Mouse (Mus musculus) lung, adult 2 months (tissue): ENCODE results near the gene Kbtbd12. TPM values are rescaled to one million over a fixed set of nuclear protein-coding genes. Genes with fewer than 3 reads are reported as not detected.
A peak's percentile ranks its signal among the peaks of the same experiment; 100 is the strongest.

Experiments used
- DNase-seq: peaks from one replicate; pipeline ENCODE4 v3.0.0; 2022
- H3K4me1 ChIP-seq: fragments of 200-500 bp; 2 replicates; pipeline ENCODE4 v1.6.1; 2011; ENCODE audit warnings: low read length; ENCODE audit not compliant: control insufficient read depth, insufficient read depth
- H3K4me3 ChIP-seq: fragments of 200-500 bp; replicated peaks from 2 replicates; pipeline ENCODE3; 2011; ENCODE audit warnings: low read depth, mild to moderate bottlenecking, control low read depth, low read length; ENCODE audit errors: extremely low read depth
- CTCF ChIP-seq: fragments of 200-500 bp; IDR thresholded peaks from 2 replicates; pipeline ENCODE4 v1.5.1; 2011; ENCODE audit warnings: mild to moderate bottlenecking, low read length, control low read depth; ENCODE audit not compliant: insufficient read depth
- POLR2A ChIP-seq: fragments of 200-500 bp; IDR thresholded peaks from 2 replicates; pipeline ENCODE4 v1.6.1; 2011; ENCODE audit warnings: low read depth, mild to moderate bottlenecking, control low read depth, low read length, borderline replicate concordance; ENCODE audit errors: extremely low read depth
- WGBS: fragments of 180-500 bp; shearing (Covaris S2); methylation state at CpG from one replicate; pipeline ENCODE4 v1.1.7; 2018; 5-methylcytosine and 5-hydroxymethylcytosine counted together
- polyA plus RNA-seq: library from polyadenylated mRNA; depleted of rRNA; stranded (reverse); fragments of >200 nt; gene quantifications from 2 replicates; pipeline ENCODE4 v1.2.3, GENCODE M21; 2012

Gene Kbtbd12
- polyA plus RNA-seq, 1 experiment = 1.8 TPM

DNA sequence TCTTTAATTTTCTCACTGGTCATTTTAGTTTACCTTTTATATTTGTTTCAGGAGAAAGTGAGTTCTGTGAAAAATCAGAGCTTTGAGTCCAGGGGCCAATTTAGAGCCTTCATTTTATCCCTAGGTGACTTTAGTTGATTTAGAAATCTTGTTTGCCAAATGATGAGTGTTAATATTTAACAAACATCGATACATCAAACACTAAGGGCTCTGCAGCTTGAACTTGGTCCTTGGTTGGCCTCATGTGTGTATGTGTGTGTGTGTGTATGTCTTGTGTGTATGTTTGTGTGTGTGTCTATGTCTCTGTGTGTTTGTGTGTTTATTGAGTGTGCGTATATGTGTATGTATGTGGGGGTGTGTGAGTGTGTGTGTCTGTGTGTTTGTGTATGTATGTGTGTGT, 7.9 kb downstream of the Kbtbd12 start:
- H3K4me1 ChIP-seq = peaks cover 3% of the 10 kb centered on the region; the same call in 1 of the 2 replicates
- TF ChIP-seq POLR2A = no peak
- no peak for TF ChIP-seq CTCF
- no peak overlapping the region for H3K4me3 ChIP-seq
- 87% methylated on average over 2 of the region's 2 CpGs for WGBS
- DNase-seq = no peak

DNA sequence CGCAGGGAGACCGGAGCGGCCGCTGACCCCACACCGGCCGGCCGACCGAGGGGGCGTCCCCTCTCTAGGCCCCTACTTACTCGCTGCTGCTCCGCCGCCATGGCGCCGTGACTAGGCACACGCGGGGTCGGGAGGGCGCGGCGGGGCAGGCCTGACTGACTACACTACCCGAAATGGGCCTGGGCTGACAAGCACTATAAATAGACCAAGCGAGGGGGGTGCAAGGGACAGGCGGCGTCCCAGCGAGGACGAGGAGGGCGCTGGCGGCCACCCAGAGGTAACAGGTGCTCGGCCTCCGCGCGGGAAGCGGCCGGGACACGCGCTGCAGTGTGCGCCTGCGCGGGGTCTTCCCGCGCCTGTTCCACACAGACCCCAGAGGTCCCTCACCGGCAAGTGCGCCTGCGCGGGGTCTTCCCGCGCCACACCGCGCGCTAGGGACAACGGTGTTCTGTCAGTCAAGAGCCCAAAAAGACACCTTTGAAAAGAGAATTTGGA, 10.4 kb downstream of the Kbtbd12 start:
- peak; percentile 17 for DNase-seq
- Histone ChIP-seq H3K4me1 (peaks cover 3% of the 10 kb centered on the region; the same call in 1 of the 2 replicates), H3K4me3 (peak overlapping the region; percentile 42)
- 2% methylated on average over 51 of the region's 51 CpGs for WGBS
- no peak for TF ChIP-seq POLR2A
- no peak for TF ChIP-seq CTCF

DNA sequence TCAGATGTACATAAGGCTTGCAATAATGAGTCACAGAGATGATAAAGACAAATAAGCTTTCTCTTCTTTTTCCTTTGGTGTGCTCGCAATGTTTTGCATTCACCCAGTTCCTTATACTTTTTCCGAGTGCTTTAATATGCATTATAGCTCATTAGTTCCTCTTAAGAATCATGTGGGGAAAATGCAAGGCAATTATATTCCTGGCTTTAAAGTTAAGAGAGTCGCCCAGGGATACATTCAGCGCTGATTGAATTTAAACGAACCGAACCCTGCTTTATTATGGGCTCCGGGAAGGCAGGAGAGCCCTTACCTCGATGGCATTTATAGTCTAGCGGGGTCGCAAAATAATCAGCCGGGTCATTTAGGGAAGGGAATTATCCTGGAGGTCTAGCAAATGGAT, 10.8 kb downstream of the Kbtbd12 start:
- WGBS = 29% methylated on average over 11 of the region's 11 CpGs
- Histone ChIP-seq H3K4me3 (peak overlapping the region; percentile 42), H3K4me1 (peaks cover 3% of the 10 kb centered on the region; the same call in 1 of the 2 replicates)
- TF ChIP-seq CTCF = no peak
- no peak for TF ChIP-seq POLR2A
- no peak for DNase-seq

DNA sequence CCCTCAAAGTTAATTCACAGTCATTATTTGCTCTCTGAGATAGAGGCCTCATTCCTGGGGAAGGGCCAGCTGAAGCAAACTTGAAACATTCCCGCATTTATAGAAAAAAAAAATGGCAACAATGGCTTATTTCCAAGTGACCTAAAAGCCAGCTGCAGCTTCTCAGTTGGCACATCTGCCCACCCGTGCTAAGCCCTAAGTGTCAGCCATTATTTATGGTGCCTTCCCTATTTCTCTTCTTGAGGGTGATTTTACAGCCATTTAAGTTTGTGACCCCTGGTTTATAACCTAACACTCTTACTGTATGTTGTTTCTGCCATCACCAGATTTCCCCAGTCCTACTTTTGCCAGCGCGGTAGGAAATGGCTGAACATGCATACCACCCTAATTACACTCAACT, 11.3 kb downstream of the Kbtbd12 start:
- no peak for TF ChIP-seq CTCF
- no peak for TF ChIP-seq POLR2A
- Histone ChIP-seq H3K4me1 (peaks cover 3% of the 10 kb centered on the region; the same call in 1 of the 2 replicates), H3K4me3 (no peak overlapping the region)
- no peak for DNase-seq
- 60% methylated on average over 4 of the region's 4 CpGs for WGBS

DNA sequence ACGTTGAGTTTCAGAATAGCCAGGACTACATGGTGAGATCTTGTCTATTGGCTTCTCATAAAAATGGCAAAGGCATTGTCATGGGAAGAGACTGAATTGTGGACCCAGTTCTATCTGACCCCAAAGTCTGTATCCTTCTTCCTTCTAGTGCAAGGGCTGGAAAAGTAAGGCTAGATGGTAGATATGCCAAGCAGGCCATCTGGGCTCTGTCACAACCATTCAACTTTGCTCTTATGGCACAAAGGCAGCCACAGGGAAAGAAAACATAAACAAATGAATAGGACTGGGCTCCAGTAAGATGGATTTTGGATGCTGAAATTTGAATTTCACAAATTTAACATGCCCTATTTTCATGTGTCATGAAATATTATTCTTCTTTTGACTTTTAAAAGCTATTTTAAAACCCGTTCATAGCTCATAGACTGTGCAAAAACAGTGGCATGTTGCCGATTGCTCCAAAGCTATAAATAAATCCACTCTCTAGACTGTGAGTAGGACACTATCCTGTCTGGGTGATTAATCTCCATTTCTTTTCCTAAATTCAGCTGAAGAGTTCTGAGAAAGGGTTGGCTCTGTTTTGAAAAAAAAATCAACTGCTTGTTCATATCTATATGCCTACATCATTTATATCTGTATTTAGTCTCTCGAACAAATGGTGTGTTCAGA, 15.8 kb downstream of the Kbtbd12 start:
- no peak overlapping the region for H3K4me3 ChIP-seq
- H3K4me1 ChIP-seq = no peaks in the 10 kb centered on the region
- no peak for DNase-seq
- TF ChIP-seq POLR2A (no peak), CTCF (no peak)
- WGBS = 70% methylated on average over 4 of the region's 4 CpGs

DNA sequence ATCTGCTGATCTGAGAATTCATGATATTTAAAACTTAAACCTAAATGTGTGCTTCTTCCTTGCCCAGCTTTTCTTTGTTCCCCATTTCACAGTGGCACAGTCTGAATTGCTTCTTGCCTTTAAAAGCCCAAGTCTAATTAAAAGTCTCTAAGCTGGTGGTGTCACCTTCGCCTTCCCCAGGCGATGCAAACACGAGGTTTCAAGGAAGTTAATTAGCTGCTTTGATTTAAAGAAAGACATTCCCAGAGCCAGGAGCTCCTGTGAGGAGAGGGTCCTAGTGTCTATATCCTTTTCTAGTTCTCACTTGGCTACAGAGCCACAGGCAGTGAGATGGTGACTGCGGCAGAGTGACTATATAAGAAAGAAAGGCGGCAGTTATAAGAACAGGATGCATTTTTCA, 18.2 kb downstream of the Kbtbd12 start:
- 69% methylated on average over 5 of the region's 5 CpGs for WGBS
- no peaks in the 10 kb centered on the region for H3K4me1 ChIP-seq
- no peak overlapping the region for H3K4me3 ChIP-seq
- TF ChIP-seq POLR2A (no peak), CTCF (no peak)
- no peak for DNase-seq

DNA sequence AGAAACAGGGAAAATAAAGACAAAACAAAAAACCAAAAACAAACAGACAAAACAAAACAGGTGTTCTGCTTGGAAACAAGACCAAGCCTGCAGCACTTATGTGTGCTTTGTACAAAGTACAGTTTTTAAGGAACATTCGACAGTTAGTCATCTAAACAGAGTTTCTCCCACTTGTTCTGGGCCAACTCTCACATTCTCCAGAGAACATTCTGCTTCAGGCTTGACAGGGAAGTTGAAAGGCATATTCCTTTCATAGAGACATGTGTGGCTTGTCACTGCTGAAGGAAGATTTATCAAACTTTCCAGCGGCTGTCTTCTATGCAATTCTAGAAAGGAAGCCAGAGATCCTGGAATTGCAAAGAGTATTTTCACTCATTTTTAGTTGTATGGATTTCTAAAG, 22.4 kb downstream of the Kbtbd12 start:
- Histone ChIP-seq H3K4me3 (no peak overlapping the region), H3K4me1 (no peaks in the 10 kb centered on the region)
- no peak for TF ChIP-seq CTCF
- no peak for TF ChIP-seq POLR2A
- 60% methylated on average over 2 of the region's 2 CpGs for WGBS
- DNase-seq = no peak

DNA sequence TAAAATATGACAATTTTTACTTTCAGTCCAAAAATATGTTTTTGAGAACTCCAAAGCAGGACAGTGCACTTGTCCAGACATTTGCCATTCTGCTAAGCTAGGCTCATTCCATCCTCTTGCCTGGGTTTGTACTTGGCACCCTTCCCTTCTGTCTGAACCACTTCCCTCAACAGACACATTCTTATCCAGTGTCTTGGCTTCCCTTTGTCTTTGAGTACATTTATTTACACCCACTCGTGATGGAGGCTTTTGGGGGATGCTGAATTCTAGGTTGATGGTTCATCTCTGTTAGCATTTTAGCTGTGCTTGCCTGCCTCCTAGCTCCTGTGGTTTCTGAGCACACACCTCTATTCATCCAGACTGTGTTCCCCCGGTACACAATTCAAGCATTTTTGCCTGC, 31.3 kb downstream of the Kbtbd12 start:
- Histone ChIP-seq H3K4me3 (no peak overlapping the region), H3K4me1 (no peaks in the 10 kb centered on the region)
- TF ChIP-seq POLR2A (no peak), CTCF (no peak)
- no peak for DNase-seq
- WGBS = 41% methylated on average over 2 of the region's 2 CpGs

DNA sequence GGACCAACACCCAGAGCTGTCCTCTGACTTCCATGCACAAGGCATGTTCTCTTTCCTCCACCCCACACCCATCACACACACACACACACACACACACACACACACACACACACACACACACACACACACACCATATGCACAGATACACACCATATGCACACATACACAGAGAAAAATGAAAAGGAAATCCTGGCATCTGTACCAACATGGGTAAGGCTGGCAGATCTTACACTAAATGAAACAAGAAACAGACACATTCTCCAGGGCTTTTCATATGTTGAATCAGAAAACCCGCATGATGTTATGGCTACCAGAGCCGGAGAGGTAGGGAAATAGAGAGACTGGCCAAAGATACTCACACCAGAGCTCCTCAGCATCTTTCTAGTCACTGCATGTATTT, 32.0 kb downstream of the Kbtbd12 start:
- no peak for DNase-seq
- Histone ChIP-seq H3K4me3 (no peak overlapping the region), H3K4me1 (no peaks in the 10 kb centered on the region)
- WGBS = 83% methylated on average over 2 of the region's 2 CpGs
- no peak for TF ChIP-seq CTCF
- no peak for TF ChIP-seq POLR2A

DNA sequence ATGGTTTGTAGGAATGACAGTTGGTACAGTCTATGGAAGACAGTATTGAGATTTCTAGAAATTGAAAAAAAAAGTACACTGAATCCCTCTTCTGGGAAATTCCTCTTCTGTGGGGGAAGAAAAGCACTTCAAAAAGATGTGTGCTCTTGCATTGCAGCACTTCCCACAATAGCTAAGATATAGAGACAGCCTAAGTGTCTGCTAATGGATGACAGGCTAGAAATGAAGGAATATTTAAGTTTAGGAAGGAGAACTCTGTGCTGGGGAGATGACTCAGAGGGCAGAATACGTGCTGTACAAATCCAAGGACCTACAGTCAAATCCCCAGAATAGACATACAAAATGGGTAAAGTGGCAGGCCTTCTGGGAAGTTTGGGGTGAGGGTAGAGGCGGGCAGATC, 32.5 kb downstream of the Kbtbd12 start:
- H3K4me1 ChIP-seq = no peaks in the 10 kb centered on the region
- 81% methylated on average over 2 of the region's 2 CpGs for WGBS
- no peak for TF ChIP-seq POLR2A
- no peak for TF ChIP-seq CTCF
- no peak overlapping the region for H3K4me3 ChIP-seq
- DNase-seq = no peak
